Mouse (Mus musculus): ENCODE results near the gene Ift22.

DNA sequence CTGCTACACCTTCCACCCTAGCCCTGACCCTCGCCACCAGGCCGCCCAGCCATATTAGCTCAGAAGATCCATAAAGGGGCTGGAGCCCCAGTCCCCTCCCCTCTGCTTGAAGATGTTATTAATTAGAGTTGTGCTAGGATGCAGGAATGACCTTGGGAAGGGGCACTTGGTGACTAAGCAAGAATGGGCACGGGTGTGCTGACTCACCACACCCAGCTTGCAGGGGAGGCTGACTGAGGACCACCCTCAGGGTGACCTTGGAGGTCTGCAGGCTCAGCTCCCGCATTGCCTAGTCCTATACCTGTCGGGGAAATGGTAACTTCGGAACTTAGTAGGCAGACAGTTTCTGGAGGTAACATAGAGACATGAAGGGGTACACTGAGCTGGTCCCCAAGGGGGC is 26.0 kb downstream of the Ift22 start:
- no peak for TF ChIP-seq EP300 (IDR thresholded peaks at IDR 0.05; ENCODE audit: insufficient read depth, low read depth, low read length)
- TF ChIP-seq POLR2A (IDR thresholded peaks at IDR 0.05; ENCODE audit: insufficient read depth, low read depth, low read length), result no peak

All from heart, adult 2 months (tissue).